Mouse (Mus musculus): ENCODE data around the gene Gla.

- no peak for TF ChIP-seq CTCF (IDR thresholded peaks at IDR 0.05; ENCODE audit: low read depth)
- no peak for TF ChIP-seq EP300 (IDR thresholded peaks at IDR 0.05; ENCODE audit: low read depth)
Observed at GRCm38 (mm10) chrX:134582270-134582669, 18.7 kb downstream of the Gla start.

Data from liver, embryonic 14.5 days (tissue).